ENCODE assay signal across 18 mouse cellular contexts in genomic region chr12:32007040-32007439, GRCm38 (mm10).
"Had no signal": no experiment of that assay in that cellular context is flagged by ENCODE, and none has a peak within 500 bp of the region (broad histone marks: within the 10 kb centered on the region; RNA-seq: fewer than 3 reads in every experiment).

No protein-coding gene starts in this region.

- H3K9me3 ChIP-seq: liver, embryonic 13.5 days; liver, embryonic 15.5 days; lung, embryonic 15.5 days; megakaryocyte, embryonic 14.5 days; midbrain, embryonic 15.5 days; neural tube, embryonic 12.5 days; stomach, embryonic 15.5 days had no signal

- H3K27me3 ChIP-seq: liver, embryonic 13.5 days; liver, embryonic 15.5 days; lung, embryonic 15.5 days; megakaryocyte, embryonic 14.5 days; midbrain, embryonic 12.5 days; midbrain, embryonic 15.5 days; neural tube, embryonic 12.5 days; stomach, embryonic 15.5 days had no signal

- H3K9ac ChIP-seq: liver, embryonic 13.5 days; liver, embryonic 15.5 days; liver, postnatal 0 days; lung, embryonic 15.5 days; midbrain, embryonic 12.5 days; midbrain, embryonic 15.5 days; neural tube, embryonic 12.5 days; stomach, embryonic 15.5 days had no signal

- H3K4me1 ChIP-seq: lung, embryonic 15.5 days; midbrain, embryonic 12.5 days; midbrain, embryonic 15.5 days; neural tube, embryonic 12.5 days; stomach, embryonic 15.5 days had no signal

- H3K36me3 ChIP-seq: lung, embryonic 15.5 days; midbrain, embryonic 15.5 days; neural tube, embryonic 12.5 days; stomach, embryonic 15.5 days had no signal

- H3K4me2 ChIP-seq: liver, embryonic 13.5 days; liver, embryonic 15.5 days; lung, embryonic 15.5 days; midbrain, embryonic 12.5 days; midbrain, embryonic 15.5 days; neural tube, embryonic 12.5 days; stomach, embryonic 15.5 days had no signal

- H3K4me3 ChIP-seq: liver, embryonic 13.5 days; liver, embryonic 15.5 days; lung, embryonic 15.5 days; megakaryocyte, embryonic 14.5 days; midbrain, embryonic 12.5 days; midbrain, embryonic 15.5 days; neural tube, embryonic 12.5 days; stomach, embryonic 15.5 days had no signal

- ATAC-seq: liver, postnatal 0 days; lung, postnatal 0 days; midbrain, embryonic 15.5 days had no signal

- DNase-seq: liver, embryonic 13.5 days; lung, adult 2 months; lung, postnatal 14 days; lung, postnatal 36 days; right cerebral cortex, postnatal 14 days; thymus, postnatal 14 days; thymus, postnatal 4 days had no signal

- H3K27ac ChIP-seq: liver, embryonic 13.5 days; liver, embryonic 15.5 days; lung, embryonic 15.5 days; macrophage; midbrain, embryonic 12.5 days; midbrain, embryonic 15.5 days; neural tube, embryonic 12.5 days; stomach, embryonic 15.5 days; stomach, postnatal 0 days had no signal
